Mouse (Mus musculus) hindbrain, embryonic 15.5 days (tissue): ENCODE measurements around the gene Fam19a1. TPM values are rescaled to one million over a fixed set of nuclear protein-coding genes. Genes with fewer than 3 reads are reported as not detected.

Source experiments
- ATAC-seq: fragments of 200-750 bp; cut with Nextera tagmentation; 2 replicates; pipeline ENCODE4 v1.8.0; 2017; ENCODE audit warnings: low read depth, moderate number of reproducible peaks, moderate TSS enrichment; ENCODE audit not compliant: low FRiP score
- H3K27ac ChIP-seq: fragments of 300-500 bp; sonication (generic); replicated peaks from 2 replicates; pipeline ENCODE4 v1.5.1; 2015; ENCODE audit warnings: mild to moderate bottlenecking, inconsistent platforms
- H3K27me3 ChIP-seq: fragments of 300-500 bp; sonication (generic); 2 replicates; pipeline ENCODE4 v1.6.1; 2015; ENCODE audit warnings: control low read depth, inconsistent platforms
- H3K36me3 ChIP-seq: fragments of 300-500 bp; sonication (generic); 2 replicates; pipeline ENCODE4 v1.6.1; 2015; ENCODE audit warnings: control low read depth, inconsistent platforms
- H3K4me1 ChIP-seq: fragments of 300-500 bp; sonication (generic); replicated peaks from 2 replicates; pipeline ENCODE4 v1.6.1; 2015; ENCODE audit warnings: control low read depth, inconsistent platforms
- H3K4me2 ChIP-seq: fragments of 300-500 bp; sonication (generic); 2 replicates; pipeline ENCODE4 v1.6.1; 2015; ENCODE audit warnings: moderate library complexity, mild to moderate bottlenecking, inconsistent platforms
- H3K4me3 ChIP-seq: fragments of 300-500 bp; sonication (generic); 2 replicates; pipeline ENCODE4 v1.5.1; 2015; ENCODE audit warnings: mild to moderate bottlenecking, inconsistent platforms
- H3K9ac ChIP-seq: fragments of 300-500 bp; sonication (generic); 2 replicates; pipeline ENCODE4 v1.6.1; 2015; ENCODE audit warnings: inconsistent platforms
- H3K9me3 ChIP-seq: fragments of 300-500 bp; sonication (generic); 2 replicates; pipeline ENCODE4 v1.6.1; 2016; ENCODE audit warnings: control low read depth, inconsistent platforms
- WGBS: fragments of 180-500 bp; shearing (Covaris S2); methylation state at CpG from one replicate; pipeline ENCODE4 v1.1.7; 2015; 5-methylcytosine and 5-hydroxymethylcytosine counted together
- polyA plus RNA-seq: library from polyadenylated mRNA; unstranded; fragments of >200 nt; fragmentation: Nextera tagmentation; extraction: Ambion mirVana; gene quantifications from 2 replicates; pipeline ENCODE4 v1.2.1, GENCODE M21; 2015

Gene Fam19a1
- polyA plus RNA-seq, 1 experiment from 2014 or later: 22.9 TPM

GRCm38 (mm10) chr6:96376773-96377172, 263.8 kb downstream of the Fam19a1 start:
- H3K9ac ChIP-seq: no peak overlapping the region
- H3K27ac ChIP-seq: no peak overlapping the region
- no peaks in the 10 kb centered on the region for H3K9me3 ChIP-seq
- H3K27me3 ChIP-seq: no peaks in the 10 kb centered on the region
- no peak for ATAC-seq
- no peaks in the 10 kb centered on the region for H3K36me3 ChIP-seq
- no peak overlapping the region for H3K4me2 ChIP-seq
- 0 out of 2 replicates have a peak, but pooled peaks cover 3% of the 10 kb centered on the region for H3K4me1 ChIP-seq
- WGBS: 64% methylated on average over 3 of the region's 3 CpGs
- H3K4me3 ChIP-seq: no peak overlapping the region

GRCm38 (mm10) chr6:96379229-96379628, 266.3 kb downstream of the Fam19a1 start:
- WGBS: 33% methylated on average over 4 of the region's 4 CpGs
- ATAC-seq: no peak
- Histone ChIP-seq H3K27ac (no peak overlapping the region), H3K36me3 (no peaks in the 10 kb centered on the region), H3K9ac (no peak overlapping the region), H3K27me3 (no peaks in the 10 kb centered on the region), H3K9me3 (no peaks in the 10 kb centered on the region), H3K4me3 (no peak overlapping the region), H3K4me1 (0 out of 2 replicates have a peak, but pooled peaks cover 3% of the 10 kb centered on the region), H3K4me2 (no peak overlapping the region)

GRCm38 (mm10) chr6:96384441-96384840, 271.5 kb downstream of the Fam19a1 start:
- H3K4me2 ChIP-seq: no peak overlapping the region
- no peak overlapping the region for H3K4me3 ChIP-seq
- 49% methylated on average over 1 of the region's 1 CpGs for WGBS
- ATAC-seq: no peak
- H3K4me1 ChIP-seq: no peaks in the 10 kb centered on the region
- H3K36me3 ChIP-seq: no peaks in the 10 kb centered on the region
- H3K27ac ChIP-seq: no peak overlapping the region
- H3K9ac ChIP-seq: no peak overlapping the region
- no peaks in the 10 kb centered on the region for H3K9me3 ChIP-seq
- H3K27me3 ChIP-seq: no peaks in the 10 kb centered on the region

DNA sequence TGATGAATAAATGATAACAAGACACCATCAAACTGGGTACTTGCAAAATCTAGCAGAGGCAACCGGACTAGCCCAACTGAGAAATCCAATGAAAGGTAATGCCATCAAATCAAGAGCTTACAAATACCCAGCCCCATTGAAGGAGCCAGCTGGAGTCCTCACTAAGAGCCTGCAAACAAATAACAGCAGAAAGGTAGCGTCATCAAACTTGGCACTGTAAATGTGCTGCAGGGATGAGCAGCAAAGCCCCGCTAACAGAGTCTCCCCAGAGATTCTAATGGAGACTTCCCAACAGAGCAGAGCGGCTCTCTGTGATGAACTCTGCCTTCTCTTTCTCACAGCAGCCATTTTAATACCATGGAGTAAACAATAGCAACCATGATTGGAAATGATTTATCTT, 305.9 kb downstream of the Fam19a1 start:
- no peak overlapping the region for H3K9ac ChIP-seq
- H3K27ac ChIP-seq: no peak overlapping the region
- H3K9me3 ChIP-seq: no peaks in the 10 kb centered on the region
- ATAC-seq: no peak
- no peak overlapping the region for H3K4me2 ChIP-seq
- WGBS: 58% methylated on average over 4 of the region's 4 CpGs
- no peaks in the 10 kb centered on the region for H3K36me3 ChIP-seq
- H3K27me3 ChIP-seq: no peaks in the 10 kb centered on the region
- peaks cover 11% of the 10 kb centered on the region for H3K4me1 ChIP-seq
- no peak overlapping the region for H3K4me3 ChIP-seq

DNA sequence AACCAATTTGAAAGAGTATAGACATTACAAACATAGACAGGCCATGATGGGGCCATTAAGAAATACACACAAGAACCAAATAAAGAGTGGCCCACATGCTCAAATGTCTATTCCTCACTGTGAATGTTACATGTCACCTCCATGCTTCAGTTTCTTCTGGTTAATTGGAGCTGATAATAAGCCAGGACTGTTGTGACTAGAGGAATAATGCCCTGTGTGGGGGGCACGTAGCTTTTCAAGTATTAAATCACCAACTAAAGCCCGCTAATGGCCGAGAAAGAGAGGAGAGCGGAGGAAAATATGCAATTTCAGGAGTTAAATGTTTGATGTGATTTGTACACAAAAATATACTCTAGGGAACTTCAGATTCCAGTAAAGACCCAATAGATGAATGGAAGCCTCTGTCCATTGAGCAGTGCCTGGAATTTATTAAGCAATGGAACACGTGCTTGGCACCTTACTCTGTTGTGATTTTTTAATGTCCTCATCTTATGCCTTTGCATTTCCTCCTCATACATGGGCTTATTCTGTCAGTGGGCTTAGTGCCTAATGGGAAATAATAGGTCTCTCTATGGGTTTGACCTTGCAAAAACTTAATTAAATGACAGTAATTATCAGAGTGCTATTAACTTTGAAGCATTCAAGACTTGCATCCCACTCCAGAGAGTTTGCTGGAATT, 306.9 kb downstream of the Fam19a1 start:
- WGBS: 52% methylated on average over 5 of the region's 5 CpGs

GRCm38 (mm10) chr6:96420515-96420914, 307.6 kb downstream of the Fam19a1 start:
- Histone ChIP-seq H3K9me3 (no peaks in the 10 kb centered on the region), H3K27ac (no peak overlapping the region), H3K36me3 (no peaks in the 10 kb centered on the region), H3K27me3 (no peaks in the 10 kb centered on the region), H3K9ac (no peak overlapping the region), H3K4me1 (peaks cover 11% of the 10 kb centered on the region), H3K4me2 (no peak overlapping the region), H3K4me3 (no peak overlapping the region)
- no peak for ATAC-seq
- WGBS: 10% methylated on average over 2 of the region's 2 CpGs

More for the DNA sequence above, 306.9 kb downstream of the Fam19a1 start:
- Histone ChIP-seq H3K4me3 (no peak overlapping the region), H3K9ac (no peak overlapping the region), H3K27me3 (no peaks in the 10 kb centered on the region), H3K27ac (no peak overlapping the region), H3K9me3 (no peaks in the 10 kb centered on the region), H3K4me1 (peaks cover 11% of the 10 kb centered on the region), H3K4me2 (no peak overlapping the region), H3K36me3 (no peaks in the 10 kb centered on the region)
- no peak for ATAC-seq

- 43% methylated on average over 6 of the region's 6 CpGs for WGBS
- no peaks in the 10 kb centered on the region for H3K9me3 ChIP-seq
These were observed 316.4 kb downstream of the Fam19a1 start for GRCm38 (mm10) chr6:96429390-96429789.

DNA sequence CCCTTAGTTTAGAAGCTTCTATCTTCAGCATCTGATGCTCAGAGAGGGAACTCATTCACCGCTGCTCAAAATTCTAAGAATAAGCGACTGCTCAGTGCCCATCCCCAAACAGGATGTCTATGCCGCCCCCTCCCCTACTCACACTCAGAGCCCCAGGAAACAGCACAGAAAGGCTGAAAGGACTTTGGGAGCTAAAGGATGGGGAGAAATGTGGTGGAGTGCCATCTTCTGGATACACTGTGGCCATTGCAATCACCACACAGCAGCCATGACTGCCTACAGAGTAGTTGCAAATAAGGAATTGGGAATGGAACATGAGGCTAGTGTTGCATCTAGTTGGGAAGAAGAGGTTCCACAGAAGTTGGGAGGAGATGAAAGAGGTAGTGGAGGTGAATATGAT, 319.4 kb downstream of the Fam19a1 start:
- Histone ChIP-seq H3K36me3 (no peaks in the 10 kb centered on the region), H3K4me1 (no peaks in the 10 kb centered on the region), H3K4me2 (no peak overlapping the region), H3K27me3 (no peaks in the 10 kb centered on the region), H3K4me3 (no peak overlapping the region), H3K9ac (no peak overlapping the region), H3K9me3 (no peaks in the 10 kb centered on the region), H3K27ac (no peak overlapping the region)
- WGBS: 84% methylated on average over 3 of the region's 3 CpGs
- no peak for ATAC-seq

More at GRCm38 (mm10) chr6:96429390-96429789, 316.4 kb downstream of the Fam19a1 start:
- Histone ChIP-seq H3K4me2 (no peak overlapping the region), H3K36me3 (no peaks in the 10 kb centered on the region), H3K27ac (no peak overlapping the region), H3K4me3 (no peak overlapping the region), H3K9ac (no peak overlapping the region), H3K27me3 (no peaks in the 10 kb centered on the region), H3K4me1 (no peaks in the 10 kb centered on the region)
- ATAC-seq: no peak

DNA sequence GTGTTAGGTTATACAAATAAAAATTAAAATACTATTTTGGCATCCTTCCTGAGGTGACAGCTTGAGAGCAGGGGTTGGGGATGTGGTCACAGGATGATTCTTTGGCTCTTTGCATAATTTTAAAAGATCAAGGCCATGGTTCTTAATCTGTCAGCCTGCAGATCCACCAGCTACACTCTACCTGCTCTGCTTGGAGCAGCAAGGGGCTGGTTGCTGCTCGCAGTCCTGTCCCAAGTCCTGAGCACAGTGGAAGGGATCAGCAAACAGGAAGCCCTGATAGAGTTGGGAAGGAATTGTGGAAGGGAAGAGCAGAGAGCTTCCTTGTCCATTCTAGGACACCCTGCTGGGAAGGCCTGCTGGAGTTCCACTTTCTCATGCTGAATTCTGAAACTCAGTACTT, 320.9 kb downstream of the Fam19a1 start:
- ATAC-seq: no peak
- 93% methylated on average over 1 of the region's 1 CpGs for WGBS
- no peak overlapping the region for H3K4me3 ChIP-seq
- no peaks in the 10 kb centered on the region for H3K36me3 ChIP-seq
- no peaks in the 10 kb centered on the region for H3K27me3 ChIP-seq
- H3K4me2 ChIP-seq: no peak overlapping the region
- no peaks in the 10 kb centered on the region for H3K9me3 ChIP-seq
- H3K4me1 ChIP-seq: no peaks in the 10 kb centered on the region
- H3K9ac ChIP-seq: no peak overlapping the region
- no peak overlapping the region for H3K27ac ChIP-seq

DNA sequence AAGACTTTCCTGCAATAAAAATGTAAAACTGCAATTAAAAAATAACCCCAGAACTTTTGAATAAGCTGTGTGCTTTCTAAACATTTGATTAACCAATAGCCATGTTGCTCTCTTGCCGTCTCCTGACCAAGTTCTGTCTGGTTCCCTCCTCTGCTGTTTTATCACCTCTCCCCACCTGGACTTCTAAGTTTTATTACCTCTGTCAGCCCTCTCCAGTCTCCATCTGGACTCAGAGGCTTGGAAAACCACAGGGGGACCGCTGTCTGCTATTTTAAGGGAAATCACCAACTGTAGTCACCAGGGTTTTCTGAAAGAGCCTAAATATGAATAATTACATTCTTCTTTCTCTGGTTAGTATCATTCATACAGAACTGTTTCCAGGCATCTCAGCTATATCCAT, 322.6 kb downstream of the Fam19a1 start:
- Histone ChIP-seq H3K27me3 (no peaks in the 10 kb centered on the region), H3K36me3 (no peaks in the 10 kb centered on the region), H3K4me1 (no peaks in the 10 kb centered on the region), H3K9me3 (no peaks in the 10 kb centered on the region), H3K4me3 (no peak overlapping the region), H3K27ac (no peak overlapping the region), H3K4me2 (no peak overlapping the region), H3K9ac (no peak overlapping the region)
- WGBS: 86% methylated on average over 2 of the region's 2 CpGs
- ATAC-seq: no peak

DNA sequence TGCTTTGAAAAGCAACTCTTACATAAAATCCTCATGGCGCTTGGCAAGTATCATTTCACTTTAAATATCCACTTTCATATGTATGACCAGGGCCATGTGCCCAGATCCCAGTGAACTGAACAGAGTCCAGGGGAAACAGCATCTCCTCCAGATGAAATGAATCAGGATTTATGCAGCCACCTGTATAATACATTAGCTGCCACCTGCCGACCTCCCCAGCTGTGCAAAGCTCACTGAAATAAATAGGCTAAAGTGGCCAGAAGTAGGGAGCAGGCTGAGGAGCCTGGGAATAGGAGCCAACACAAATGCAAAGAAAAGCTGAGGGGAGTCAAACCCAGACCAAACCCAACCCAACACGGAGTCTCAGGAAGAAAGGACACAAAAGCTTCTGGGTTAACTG, 324.9 kb downstream of the Fam19a1 start:
- no peak overlapping the region for H3K9ac ChIP-seq
- H3K36me3 ChIP-seq: no peaks in the 10 kb centered on the region
- H3K4me3 ChIP-seq: no peak overlapping the region
- 60% methylated on average over 3 of the region's 3 CpGs for WGBS
- H3K27me3 ChIP-seq: no peaks in the 10 kb centered on the region
- H3K27ac ChIP-seq: no peak overlapping the region
- ATAC-seq: no peak
- no peak overlapping the region for H3K4me2 ChIP-seq
- no peaks in the 10 kb centered on the region for H3K4me1 ChIP-seq
- no peaks in the 10 kb centered on the region for H3K9me3 ChIP-seq

- Histone ChIP-seq H3K27me3 (no peaks in the 10 kb centered on the region), H3K4me3 (no peak overlapping the region), H3K9me3 (no peaks in the 10 kb centered on the region), H3K27ac (no peak overlapping the region), H3K36me3 (no peaks in the 10 kb centered on the region), H3K4me2 (no peak overlapping the region), H3K4me1 (no peaks in the 10 kb centered on the region), H3K9ac (no peak overlapping the region)
- ATAC-seq: no peak
- WGBS: 70% methylated on average over 2 of the region's 2 CpGs
These were observed 326.5 kb downstream of the Fam19a1 start for GRCm38 (mm10) chr6:96439419-96439818.

- Histone ChIP-seq H3K9ac (no peak overlapping the region), H3K36me3 (no peaks in the 10 kb centered on the region), H3K4me3 (no peak overlapping the region), H3K9me3 (no peaks in the 10 kb centered on the region), H3K27me3 (no peaks in the 10 kb centered on the region), H3K27ac (no peak overlapping the region), H3K4me2 (no peak overlapping the region), H3K4me1 (no peaks in the 10 kb centered on the region)
- WGBS: 92% methylated on average over 3 of the region's 3 CpGs
- ATAC-seq: no peak
These were observed 329.0 kb downstream of the Fam19a1 start for GRCm38 (mm10) chr6:96441971-96442370.
